Mouse (Mus musculus) left cerebral cortex, postnatal 4 days (tissue): Measurements from ENCODE around the gene Cd164. TPM values are rescaled to one million over a fixed set of nuclear protein-coding genes. Genes with fewer than 3 reads are reported as not detected.

Experiments
- DNase-seq: peaks from one replicate; pipeline ENCODE4 v3.0.0-alpha.2; 2022
- intact Hi-C: fragments of 180-260 bp; cut with DNase I; formaldehyde crosslinking; loops from one replicate; pipeline ENCODE4 v1.15.1; 2025
- total RNA-seq, 2 experiments: library from RNA; stranded (reverse); gene quantifications; 2 replicates each; pipeline ENCODE4 v1.2.3; 2021

The Cd164 gene
- total RNA-seq, 2 experiments from 2014 or later = 39.9 to 43.4 TPM

GRCm38 (mm10) chr10:41544481-41545190 is 25.4 kb downstream of the Cd164 start:
- no peak for DNase-seq

GRCm38 (mm10) chr10:41545224-41545755 is 26.1 kb downstream of the Cd164 start:
- DNase-seq = no peak
- intact Hi-C loops = no loop called here

More at GRCm38 (mm10) chr10:41544481-41545190, 25.4 kb downstream of the Cd164 start:
- intact Hi-C loops = no loop called here

GRCm38 (mm10) chr10:41546396-41547165 is 27.4 kb downstream of the Cd164 start:
- DNase-seq = peak; percentile 56
- intact Hi-C loops = no loop called here

GRCm38 (mm10) chr10:41550711-41551110 is 31.5 kb downstream of the Cd164 start:
- no peak for DNase-seq

GRCm38 (mm10) chr10:41552319-41552718 is 33.1 kb downstream of the Cd164 start:
- DNase-seq = no peak
- intact Hi-C loops = no loop called here

More at GRCm38 (mm10) chr10:41550711-41551110, 31.5 kb downstream of the Cd164 start:
- intact Hi-C loops = no loop called here

GRCm38 (mm10) chr10:41552847-41553589 is 33.8 kb downstream of the Cd164 start:
- no peak for DNase-seq
- intact Hi-C loops = no loop called here

- DNase-seq = no peak
Observed at GRCm38 (mm10) chr10:41553711-41554110, 34.5 kb downstream of the Cd164 start.

GRCm38 (mm10) chr10:41555081-41555480 is 35.9 kb downstream of the Cd164 start:
- intact Hi-C loops = no loop called here
- DNase-seq = no peak

More at GRCm38 (mm10) chr10:41553711-41554110, 34.5 kb downstream of the Cd164 start:
- intact Hi-C loops = no loop called here

- intact Hi-C loops = no loop called here
- DNase-seq = no peak
Observed at GRCm38 (mm10) chr10:41558401-41558800, 39.2 kb downstream of the Cd164 start.

- intact Hi-C loops = no loop called here
- no peak for DNase-seq
Observed at GRCm38 (mm10) chr10:41561701-41562395, 42.6 kb downstream of the Cd164 start.

- DNase-seq = no peak
Observed at GRCm38 (mm10) chr10:41565141-41565540, 45.9 kb downstream of the Cd164 start.

GRCm38 (mm10) chr10:41568306-41568705 is 49.1 kb downstream of the Cd164 start:
- DNase-seq = no peak
- intact Hi-C loops = no loop called here

More at GRCm38 (mm10) chr10:41565141-41565540, 45.9 kb downstream of the Cd164 start:
- intact Hi-C loops = no loop called here

GRCm38 (mm10) chr10:41571065-41571464 is 51.9 kb downstream of the Cd164 start:
- intact Hi-C loops = no loop called here
- DNase-seq = no peak

- no peak for DNase-seq
- intact Hi-C loops = no loop called here
Observed at GRCm38 (mm10) chr10:41572274-41572673, 53.1 kb downstream of the Cd164 start.

- intact Hi-C loops = no loop called here
- DNase-seq = peak; percentile 12
Observed at GRCm38 (mm10) chr10:41573190-41573589, 54.0 kb downstream of the Cd164 start.

- intact Hi-C loops = no loop called here
- no peak for DNase-seq
Observed at GRCm38 (mm10) chr10:41575451-41576327, 56.5 kb downstream of the Cd164 start.

GRCm38 (mm10) chr10:41576328-41576833 is 57.2 kb downstream of the Cd164 start:
- intact Hi-C loops = no loop called here
- no peak for DNase-seq

- intact Hi-C loops = no loop called here
- no peak for DNase-seq
Observed at GRCm38 (mm10) chr10:41578541-41578940, 59.3 kb downstream of the Cd164 start.

- intact Hi-C loops = no loop called here
- DNase-seq = no peak
Observed at GRCm38 (mm10) chr10:41580441-41580840, 61.2 kb downstream of the Cd164 start.
